Mouse (Mus musculus) gastrocnemius, adult 8-10 months (tissue): ENCODE measurements around the gene Slc35b1. TPM values are rescaled to one million over a fixed set of nuclear protein-coding genes. Genes with fewer than 3 reads are reported as not detected.
"Not testable (repeated sequence)": the region's sequence is repeated elsewhere in the genome, so short reads cannot be mapped to it uniquely, and the experiment has no call there.

ENCODE experiments used
- DNase-seq, 2 experiments: peaks; one replicate each; pipeline ENCODE4 v3.0.0; 2022; ENCODE audit warnings: low spot score in 2 of 2
- total RNA-seq, 4 experiments: library from RNA; stranded (reverse); gene quantifications; 2 replicates each; pipeline ENCODE4 v1.2.4; 2022

The Slc35b1 gene
- total RNA-seq, 4 experiments from 2014 or later, result 49.1 to 55.1 (median 51.9) TPM

- DNase-seq, result no peak
Measured at GRCm38 (mm10) chr11:95392708-95393499, 8.4 kb downstream of the Slc35b1 start.

GRCm38 (mm10) chr11:95393500-95393816 lies 9.0 kb downstream of the Slc35b1 start:
- no peak for DNase-seq

GRCm38 (mm10) chr11:95394112-95394511 lies 9.6 kb downstream of the Slc35b1 start:
- DNase-seq, result no peak

DNA sequence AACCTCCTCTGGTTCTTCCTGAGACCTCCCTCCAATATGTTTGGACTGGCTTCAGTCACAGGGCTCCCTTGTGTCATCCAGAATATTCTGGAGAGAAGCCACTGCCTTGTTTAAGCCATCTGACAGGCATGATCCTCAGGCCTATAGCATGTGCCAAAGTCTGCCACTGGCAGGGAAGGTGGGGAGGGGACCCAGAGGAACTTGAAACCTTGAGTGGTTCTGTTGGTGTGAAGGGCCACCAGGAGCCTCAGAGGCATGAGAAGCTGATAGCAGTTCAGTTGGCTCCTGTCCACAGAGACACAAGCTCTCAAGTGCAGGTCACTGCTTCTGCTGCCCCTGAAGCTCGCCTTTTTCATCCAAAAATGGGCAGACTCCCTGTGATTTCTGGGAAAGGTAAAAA lies 12.1 kb downstream of the Slc35b1 start:
- no peak for DNase-seq

DNA sequence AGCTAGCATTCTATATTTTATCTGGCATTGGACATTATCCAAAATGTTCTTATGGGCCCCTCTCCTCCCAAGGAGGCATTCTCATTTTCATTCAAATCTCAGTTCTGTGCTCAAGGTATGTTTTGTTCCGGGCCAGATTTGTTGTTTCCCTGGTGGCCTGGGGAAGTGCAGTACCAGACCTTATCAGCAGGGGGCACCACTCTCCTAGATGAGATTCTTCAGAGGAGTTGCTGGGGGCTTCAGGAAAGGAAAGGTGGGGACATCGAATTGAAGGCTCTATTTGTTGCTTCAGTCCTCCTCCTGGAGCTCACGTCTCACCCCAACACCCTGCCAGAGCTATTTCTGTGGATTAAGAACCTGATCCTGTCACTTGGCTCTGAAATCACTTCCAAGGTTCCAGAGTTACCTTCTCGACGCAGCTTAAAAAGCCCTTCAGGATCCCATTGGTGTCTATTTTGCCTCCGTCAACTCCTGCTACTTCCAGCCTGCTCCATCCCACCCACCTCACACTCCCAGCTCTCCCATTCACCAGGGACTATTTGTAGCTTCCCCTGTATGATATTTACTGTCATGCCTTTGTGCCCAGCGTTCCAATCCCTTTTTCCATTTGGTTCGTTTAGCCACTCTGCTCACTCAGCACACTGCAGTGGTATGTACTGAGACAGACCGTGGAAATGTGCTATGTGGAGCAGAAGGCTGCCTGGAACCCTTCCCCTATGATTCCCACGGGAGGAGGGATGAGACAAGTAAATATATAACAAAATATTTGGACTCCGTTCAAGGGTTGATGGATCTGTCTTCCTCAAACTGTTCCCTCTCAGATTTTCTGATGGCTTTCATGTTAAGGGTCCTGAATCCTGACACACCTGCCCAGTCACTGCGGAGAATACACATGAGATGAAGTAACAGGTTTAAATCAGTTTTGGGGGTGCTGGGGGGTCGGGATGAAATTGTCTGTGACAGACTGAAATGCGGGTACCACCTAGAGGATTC lies 13.6 kb downstream of the Slc35b1 start:
- DNase-seq, result peak; percentile 70 to 74

GRCm38 (mm10) chr11:95399520-95400020 lies 15.1 kb downstream of the Slc35b1 start:
- DNase-seq, result no peak

- DNase-seq, result no peak
Measured at GRCm38 (mm10) chr11:95401568-95401967, 17.1 kb downstream of the Slc35b1 start.

DNA sequence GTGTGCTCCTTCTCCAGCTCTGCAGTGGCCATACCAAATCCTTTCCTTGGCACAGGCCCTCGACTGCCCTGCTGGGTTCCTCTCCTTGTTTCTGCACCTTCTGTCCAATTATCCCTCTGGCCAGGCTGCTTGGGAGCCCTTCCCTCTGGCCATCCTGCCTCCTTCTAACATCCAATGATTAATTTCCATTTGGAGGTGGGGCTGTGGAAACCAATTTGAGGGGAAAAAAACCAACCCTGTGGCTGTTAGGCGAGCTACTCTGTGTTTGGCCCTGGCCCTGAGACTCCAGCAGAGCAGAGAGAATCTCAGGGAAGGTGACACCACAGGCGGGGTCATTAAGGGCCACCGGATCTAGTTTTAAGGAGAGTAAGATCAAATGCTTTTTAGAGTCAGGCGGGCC lies 17.7 kb downstream of the Slc35b1 start:
- no peak for DNase-seq

- no peak for DNase-seq
Measured at GRCm38 (mm10) chr11:95402658-95403101, 18.2 kb downstream of the Slc35b1 start.

DNA sequence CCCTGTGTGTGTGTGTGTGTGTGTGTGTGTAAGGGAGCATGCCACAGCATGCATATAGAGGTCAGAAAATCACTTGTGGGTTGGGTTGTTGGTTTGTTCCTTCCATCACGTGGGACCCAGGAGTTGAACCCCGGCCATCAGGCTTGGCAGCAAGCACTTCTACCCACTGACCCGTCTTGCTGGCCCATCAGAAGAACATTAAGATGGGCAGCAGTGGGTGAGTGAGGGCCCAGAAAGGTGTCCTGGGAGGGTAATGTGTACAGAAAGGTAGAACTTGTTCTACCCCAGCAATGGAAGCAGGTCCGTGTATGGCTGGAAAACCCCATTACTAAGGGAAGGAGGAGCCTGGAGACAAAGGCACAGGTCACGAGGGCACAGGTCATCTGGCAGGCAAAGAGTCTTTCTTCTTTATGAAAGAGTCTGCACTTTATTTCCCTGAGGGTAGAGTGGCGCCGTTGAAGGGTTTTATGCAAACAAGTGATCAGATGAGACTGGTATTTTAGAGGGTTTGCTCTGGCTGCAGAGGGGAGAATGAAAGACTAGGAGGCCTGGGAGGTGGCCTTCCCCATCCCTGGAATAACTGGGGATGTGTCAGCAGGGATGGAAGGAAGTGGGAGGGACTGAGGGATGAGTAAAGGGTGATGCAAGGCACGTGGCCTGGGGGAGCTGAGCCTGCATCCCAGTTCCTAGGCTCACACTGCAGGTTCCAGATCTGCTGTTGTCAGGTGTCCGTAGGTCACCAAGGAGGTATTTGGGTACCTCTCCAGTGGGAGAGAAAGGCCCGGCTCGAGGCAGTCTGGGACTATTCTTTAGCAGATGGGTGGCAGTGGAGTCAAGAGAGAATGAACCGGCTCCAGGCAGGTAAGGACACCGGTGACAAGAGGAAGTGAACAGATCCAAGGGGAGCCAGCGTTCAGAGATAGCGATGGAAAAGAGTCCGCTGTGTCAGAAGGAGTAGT lies 19.2 kb downstream of the Slc35b1 start:
- DNase-seq, result no peak

DNA sequence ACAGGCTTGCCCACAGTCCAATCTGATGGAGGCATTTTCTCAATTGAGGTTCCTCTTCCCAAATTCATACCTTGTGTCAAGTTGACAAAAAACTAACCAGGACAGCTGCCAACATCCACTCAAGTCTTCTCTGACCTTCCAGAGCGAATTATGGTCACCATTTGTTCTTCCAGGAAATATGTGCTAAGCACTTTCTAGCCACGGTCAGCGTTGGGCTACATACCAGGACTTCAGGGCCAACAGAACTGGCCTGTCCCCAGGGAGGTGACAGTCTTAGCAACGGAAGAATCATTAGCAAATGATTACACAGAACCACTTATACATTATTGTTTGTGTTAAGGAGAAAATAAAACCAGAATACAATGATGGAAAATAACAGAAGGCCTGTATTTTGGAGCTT lies 21.3 kb downstream of the Slc35b1 start:
- no peak for DNase-seq

DNA sequence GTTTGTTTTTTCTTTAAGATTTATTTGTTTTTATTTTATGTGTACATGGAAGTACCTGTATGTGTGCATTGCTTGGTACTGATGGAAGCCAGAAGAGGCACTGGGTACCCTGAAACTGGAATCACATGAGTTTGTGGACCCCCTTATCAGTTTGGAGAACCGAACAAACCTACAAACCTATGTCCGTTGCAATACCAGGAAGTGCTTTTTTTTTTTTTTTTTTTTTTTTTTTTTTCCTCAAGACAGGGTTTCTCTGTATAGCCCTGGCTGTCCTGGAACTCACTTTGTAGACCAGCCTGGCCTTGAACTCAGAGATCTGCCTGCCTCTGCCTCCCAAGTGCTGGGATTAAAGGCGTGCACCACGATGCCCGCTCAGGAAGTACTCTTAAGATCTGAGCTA lies 21.9 kb downstream of the Slc35b1 start:
- not testable (repeated sequence) for DNase-seq

GRCm38 (mm10) chr11:95409450-95410112 lies 25.1 kb downstream of the Slc35b1 start:
- DNase-seq, result no peak

GRCm38 (mm10) chr11:95411453-95412013 lies 27.0 kb downstream of the Slc35b1 start:
- DNase-seq, result no peak

- DNase-seq, result peak; percentile 60 to 74
Measured at GRCm38 (mm10) chr11:95412615-95413014, 28.1 kb downstream of the Slc35b1 start.

DNA sequence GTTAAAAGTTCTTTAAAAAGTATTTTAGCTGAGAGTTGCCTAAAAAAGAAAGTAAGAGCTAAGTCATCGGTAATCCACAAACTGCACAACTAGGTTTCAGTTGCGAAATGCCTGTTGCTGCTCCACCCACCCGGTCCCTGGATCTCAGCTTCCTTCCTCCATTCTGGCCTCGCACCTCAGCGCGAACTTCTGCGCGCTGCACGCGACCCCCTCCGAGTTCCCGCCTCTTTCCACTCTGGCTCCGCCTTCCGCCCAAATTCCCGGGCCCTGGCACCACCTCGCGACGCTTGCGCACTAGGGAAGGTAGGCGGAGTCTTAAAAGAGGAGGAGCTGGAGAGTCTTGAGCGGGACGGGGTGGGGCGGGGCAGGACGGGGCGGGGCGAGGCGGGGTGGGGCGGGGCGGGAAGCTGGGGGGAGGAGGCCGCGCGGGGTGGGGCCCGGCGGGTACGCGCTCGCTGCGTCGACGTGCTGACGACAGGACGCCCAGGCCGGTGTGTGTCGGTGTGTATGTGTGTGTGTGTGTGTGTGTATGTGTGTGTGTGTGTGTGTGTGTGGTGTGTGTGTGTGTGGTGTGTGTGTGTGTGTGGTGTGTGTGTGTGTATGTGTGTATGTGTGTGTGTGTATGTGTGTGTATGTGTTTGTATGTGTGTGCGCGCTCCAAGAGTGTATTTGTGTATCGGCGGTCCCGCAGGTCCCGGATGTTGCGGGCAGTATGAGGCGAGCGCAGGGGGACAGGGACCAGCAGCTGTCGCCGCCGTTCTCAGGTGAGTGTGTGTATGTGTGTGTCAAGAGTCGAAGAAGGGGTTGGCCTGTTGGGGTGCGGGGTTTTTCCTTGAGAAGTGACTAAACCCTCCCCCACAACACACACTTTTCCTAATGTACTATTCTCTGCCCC lies 29.4 kb downstream of the Slc35b1 start, which contains the start of gene Spop:
Gene Spop (plus strand): TSS at position 440 of the 895 bp plus-strand sequence.
- peak; percentile 86 to 88 for DNase-seq

DNA sequence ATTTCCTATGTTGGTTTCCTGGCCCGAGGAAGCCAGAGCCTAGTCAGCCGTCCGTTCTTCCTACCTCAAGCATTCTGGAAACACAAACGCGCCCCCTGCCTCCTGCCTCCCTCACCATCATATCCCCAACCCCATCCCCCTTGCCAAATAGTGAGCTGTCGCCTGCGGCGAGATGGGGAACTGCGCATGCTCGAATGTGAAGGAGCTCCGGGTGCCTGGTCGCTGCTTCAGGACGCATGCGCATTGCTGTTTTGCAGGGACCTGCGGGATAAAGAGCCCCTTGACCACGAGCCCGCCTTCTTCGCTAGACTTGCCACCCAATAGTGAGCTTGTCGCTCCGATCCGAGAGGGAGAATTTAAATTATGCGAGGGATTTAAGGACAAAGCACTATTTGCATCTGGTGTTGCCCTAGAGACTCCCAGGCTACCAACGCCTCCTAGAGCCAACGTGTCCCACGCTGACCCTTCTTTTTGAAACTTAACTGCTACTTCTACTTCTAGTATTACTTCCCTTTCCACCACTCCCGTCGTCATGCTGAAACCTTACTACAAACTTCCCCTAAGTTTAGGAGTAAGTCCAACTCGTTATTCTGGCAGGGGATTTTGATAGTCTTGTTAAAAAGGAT lies 30.2 kb downstream of the Slc35b1 start:
- peak; percentile 89 to 94 for DNase-seq

DNA sequence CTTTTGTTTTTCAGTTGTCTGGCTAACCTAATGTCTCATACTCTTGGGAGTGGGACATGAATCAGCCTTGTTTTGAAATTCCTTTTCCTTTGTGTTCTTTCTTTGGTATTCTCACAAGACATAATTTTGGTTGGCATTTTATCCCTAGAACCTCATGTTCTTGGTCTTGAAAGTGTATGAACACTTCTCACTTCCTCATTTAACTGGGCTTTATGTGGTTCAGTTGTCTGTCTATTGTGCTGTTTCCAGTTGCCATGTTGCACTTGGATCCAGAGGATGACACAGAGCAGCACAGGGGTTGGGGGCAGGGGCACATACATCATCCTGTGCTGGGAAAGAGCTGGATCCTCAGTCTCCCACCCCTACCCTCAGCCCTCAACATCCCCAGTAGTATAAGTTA lies 31.4 kb downstream of the Slc35b1 start:
- no peak for DNase-seq
